Mouse (Mus musculus) ES-Bruce4 (cell line): ENCODE measurements at regions not wholly inside any gene's neighbourhood (a gene's known extent, or its start where the extent isn't known, plus 50 kb on each side); places are given as distances from the start of the nearest gene placed in this dataset.

Experiments
- CTCF ChIP-seq: IDR thresholded peaks from one replicate; pipeline ENCODE4 v1.8.1; 2011; ENCODE audit warnings: low read depth, low read length
- EP300 ChIP-seq: IDR thresholded peaks from 2 replicates; pipeline ENCODE4 v1.6.1; 2011; ENCODE audit warnings: low read depth, low read length; ENCODE audit not compliant: insufficient read depth
- POLR2A ChIP-seq: IDR thresholded peaks from one replicate; pipeline ENCODE4 v1.8.1; 2011; ENCODE audit warnings: low read length; ENCODE audit not compliant: insufficient read depth

- TF ChIP-seq EP300 (no peak), POLR2A (no peak), CTCF (no peak)
Measured at GRCm38 (mm10) chr3:66466321-66466720, 169.7 kb upstream of the Veph1 start.
